Mouse (Mus musculus) ovary, adult 18-20 months (tissue): ENCODE measurements around the gene S100a5.
A peak's percentile ranks its signal among the peaks of the same experiment; 100 is the strongest.

ENCODE experiments used
- DNase-seq: peaks from one replicate; pipeline ENCODE4 v3.0.0; 2022; ENCODE audit warnings: low spot score, mixed read lengths

S100a5 gene

DNA sequence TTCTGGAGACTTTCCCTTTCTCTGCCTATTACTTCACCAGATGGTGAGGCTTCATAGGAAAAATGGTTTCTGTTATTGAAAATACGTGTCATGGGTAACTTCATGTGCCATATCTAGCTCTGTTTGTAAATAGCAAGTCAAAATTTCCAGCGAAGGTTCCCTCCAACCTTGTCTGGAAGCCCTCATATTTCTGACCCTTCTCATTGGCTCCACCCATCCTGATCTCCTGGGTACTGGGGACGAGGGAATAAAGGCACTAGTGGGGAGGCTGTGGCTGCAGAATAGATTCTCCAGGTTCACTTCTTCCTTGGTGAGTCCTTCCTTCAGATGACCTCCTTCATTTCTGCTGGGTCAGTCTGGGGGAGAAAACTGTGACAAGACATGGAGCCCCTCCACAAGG, at the start of gene S100a5:
TSS of gene S100a5 (plus strand) at position 301 of the 400 bp plus-strand sequence.
- no peak for DNase-seq

DNA sequence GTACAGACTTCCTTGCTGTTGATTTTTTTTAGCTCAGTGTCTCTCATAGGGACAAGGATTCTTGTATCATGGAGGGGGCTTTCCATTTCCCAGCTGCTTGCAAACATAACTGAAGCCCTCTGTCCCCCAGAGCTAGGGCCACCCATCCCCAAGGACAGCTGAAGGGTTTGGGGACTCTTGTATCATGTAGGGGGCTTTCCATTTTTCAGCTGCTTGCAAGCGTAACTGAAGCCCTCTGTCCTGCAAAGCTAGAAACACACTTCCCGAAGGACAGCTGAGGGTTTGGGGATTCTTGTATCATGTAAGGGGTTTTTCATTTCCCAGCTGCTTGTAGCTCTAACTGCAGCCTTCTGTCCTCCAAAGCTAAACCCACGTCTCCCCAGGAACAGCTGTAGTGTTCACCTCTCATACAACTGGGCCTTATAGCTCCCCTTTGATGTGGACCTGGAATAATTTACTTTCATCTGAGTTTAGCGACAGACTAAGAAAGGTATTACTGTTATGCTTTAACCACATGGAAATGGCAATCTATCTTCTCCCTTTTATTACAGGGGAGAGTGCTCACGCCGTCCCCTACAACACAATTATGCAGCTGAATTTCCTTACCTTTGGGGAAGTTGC, 48.2 kb upstream of the S100a5 start, which contains the start of gene S100a3:
TSS of gene S100a3 (plus strand) at position 571 of the 621 bp plus-strand sequence.
- no peak for DNase-seq

DNA sequence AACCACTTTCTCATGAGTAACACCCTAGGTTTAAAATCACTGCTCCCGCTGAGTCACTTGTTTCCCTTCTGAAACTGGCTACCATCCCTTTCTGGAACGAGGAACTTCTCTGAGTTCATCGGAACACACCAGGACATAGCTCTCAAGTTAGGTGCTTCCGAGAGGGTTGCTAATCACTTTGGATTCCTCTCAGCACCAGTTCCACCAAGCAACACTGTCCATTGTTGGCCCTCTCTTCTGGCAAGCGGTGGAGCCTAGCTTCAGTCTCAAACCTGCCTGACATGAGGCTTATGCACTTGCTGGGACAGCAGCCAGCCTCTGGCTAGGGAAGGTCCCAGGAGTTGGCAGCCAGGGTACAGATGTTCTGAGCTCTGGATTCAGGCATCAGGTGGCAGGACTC, 33.6 kb upstream of the S100a5 start:
- DNase-seq, result no peak

DNA sequence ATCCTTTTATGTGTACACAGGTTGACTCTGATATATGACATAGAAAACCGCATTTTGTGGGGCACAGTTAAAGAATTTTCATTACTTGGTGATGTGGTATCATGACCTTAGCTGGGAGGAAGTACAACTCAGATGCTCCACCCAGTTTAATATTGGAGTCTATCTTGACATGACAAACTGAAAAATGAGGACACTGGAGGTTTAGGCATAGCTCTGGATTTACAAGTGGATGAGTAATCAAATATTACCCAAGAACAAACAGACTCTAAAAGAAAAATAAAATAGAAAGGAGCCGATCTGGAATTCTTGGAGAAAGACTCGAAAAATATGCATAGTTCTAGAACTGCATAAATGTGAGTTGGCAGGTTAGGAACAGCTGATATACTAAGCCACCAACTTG, 33.0 kb upstream of the S100a5 start:
- DNase-seq, result no peak

DNA sequence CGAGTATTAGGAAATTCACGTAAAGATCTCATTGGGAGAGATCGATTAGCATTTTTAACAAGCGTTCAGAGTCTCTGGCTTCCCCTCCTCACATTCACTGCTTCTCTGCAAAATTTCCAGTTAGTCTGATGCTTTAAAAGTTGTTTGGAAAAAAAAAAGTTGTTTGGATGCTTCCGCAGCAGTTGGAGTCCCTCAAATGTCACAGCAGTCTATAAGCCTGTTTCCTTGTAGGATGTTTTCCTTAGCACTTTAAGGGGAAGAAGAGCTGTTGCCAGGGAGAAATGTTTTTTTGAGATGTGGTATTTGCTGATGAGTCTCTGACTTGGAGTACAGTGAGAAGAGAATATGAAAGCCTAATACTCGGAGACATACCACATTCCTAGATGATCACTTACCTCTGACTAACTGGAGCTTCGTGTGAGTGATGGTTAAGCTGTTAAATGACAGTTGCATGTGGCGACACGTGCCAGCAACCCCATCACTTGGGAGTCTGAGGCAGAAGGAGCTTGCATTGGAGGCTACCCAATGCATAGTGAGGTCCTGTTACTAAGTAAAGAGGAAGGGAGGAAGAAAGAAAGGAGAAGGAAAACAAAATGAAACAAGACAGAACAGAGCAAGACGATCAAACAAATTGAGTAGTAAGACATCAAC, 31.8 kb upstream of the S100a5 start:
- DNase-seq, result no peak

DNA sequence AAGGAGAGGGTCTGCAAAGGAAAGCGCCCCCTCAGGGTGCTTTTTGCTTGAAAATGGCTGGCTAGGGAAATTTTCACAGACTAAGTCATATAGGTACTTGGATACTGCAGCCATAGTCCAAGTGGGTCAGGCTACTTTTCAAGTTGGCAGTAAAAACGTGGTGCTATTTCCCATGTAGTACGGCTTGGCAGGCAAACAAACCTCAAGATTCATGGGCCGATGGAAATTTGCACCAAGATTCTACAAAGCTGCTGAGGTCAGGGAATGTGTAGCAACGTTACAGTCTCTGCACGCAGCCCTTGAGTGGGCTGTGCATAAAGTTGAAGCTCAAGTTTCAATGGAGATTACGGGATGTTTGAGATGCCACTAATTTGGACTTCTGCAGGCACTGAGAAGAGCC, 28.9 kb upstream of the S100a5 start:
- DNase-seq, result no peak

DNA sequence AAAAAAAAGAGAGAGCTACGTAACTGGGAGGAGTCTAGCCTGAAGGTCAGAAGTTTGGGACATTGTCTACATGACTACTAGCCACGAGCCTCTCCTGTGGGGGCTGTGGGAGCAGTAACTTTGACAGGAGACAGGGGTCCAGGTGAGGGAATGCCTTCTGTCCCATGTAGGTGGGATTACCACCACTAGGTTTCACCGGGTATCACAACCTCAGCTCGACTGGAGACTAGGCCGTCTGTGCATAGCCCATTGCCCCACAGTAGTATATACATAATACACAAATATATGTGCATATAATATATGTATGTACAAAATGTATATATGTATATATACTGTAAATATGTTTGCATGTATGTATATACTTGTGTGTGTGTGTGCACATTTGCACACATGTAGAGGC, 27.2 kb upstream of the S100a5 start:
- DNase-seq, result no peak

DNA sequence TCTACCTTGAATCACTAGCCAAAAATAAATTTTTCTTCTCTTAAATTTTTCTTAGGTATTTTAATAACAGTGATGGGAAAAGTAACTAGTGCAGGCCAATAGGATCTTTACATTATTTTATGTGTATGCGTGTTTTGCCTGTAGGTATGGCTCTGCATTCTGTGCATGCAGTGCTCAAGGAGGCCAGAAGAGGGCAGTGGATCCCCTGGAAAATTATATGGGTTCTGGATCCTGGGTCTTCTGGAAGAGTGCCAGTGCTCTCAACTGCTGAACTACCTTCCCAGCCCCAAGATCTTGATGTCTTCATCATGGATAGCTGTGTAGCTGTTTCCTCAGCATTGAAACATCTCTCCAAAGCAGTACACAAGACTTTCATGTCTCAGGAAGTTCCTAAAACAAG, 26.2 kb upstream of the S100a5 start:
- no peak for DNase-seq

DNA sequence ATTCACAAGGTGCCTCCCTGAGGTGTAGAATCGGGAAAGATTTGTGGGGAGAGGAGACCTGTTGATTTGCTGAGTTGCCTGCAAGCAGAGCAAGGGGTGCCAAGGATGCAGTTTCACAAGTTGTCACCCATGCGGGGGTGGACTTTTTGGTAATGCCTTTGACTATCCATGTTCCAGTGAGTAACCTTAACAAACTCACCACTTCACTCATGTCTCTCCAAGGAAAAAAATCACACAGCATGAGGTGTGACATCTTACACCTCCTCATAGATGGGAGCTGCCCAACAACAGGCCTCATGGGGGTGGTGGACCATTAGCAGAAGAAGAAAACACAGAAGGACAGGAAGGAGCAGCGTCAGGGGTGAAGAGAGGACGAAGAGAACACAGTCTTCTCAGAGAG, 25.8 kb upstream of the S100a5 start:
- no peak for DNase-seq

DNA sequence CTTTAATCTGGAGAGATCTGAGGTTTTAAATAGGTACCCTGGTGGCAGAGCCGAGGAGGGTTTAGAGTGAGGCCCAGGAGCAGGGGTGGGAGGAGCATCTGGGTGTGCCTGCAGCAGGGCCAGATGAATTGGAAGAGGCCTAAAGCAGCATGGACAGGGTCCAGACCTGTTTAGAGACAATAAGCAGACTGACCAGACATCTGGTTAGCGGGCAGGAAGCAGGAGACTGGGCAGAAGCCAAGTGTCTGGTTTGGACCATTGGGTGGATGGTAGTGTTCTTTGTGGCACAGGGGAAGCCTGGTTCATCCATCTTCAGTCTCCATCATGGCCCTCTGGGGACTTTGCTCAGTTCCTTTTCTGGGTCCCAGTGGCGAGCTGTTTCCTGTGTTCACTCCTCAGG, 24.4 kb upstream of the S100a5 start:
- DNase-seq, result no peak

DNA sequence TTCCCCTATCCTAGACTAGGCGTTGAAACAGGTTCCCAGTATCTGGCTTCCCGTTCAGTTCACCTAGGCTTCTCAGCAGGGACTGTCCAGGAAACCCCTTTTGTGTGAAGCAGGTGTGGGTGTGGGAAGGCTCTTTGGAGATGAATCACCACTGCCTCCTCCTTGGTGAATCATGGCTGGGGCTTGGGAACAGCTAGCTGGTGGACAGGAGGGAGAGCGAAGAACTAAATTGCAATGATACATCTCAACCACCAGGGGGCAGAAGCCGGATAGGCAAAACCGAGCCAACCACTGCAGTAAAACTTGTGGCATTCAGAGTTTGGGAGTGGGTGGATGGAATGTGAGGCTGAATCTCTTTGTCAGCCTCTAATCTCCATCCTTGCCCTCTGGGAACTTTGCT, 22.7 kb upstream of the S100a5 start:
- peak; percentile 44 for DNase-seq

DNA sequence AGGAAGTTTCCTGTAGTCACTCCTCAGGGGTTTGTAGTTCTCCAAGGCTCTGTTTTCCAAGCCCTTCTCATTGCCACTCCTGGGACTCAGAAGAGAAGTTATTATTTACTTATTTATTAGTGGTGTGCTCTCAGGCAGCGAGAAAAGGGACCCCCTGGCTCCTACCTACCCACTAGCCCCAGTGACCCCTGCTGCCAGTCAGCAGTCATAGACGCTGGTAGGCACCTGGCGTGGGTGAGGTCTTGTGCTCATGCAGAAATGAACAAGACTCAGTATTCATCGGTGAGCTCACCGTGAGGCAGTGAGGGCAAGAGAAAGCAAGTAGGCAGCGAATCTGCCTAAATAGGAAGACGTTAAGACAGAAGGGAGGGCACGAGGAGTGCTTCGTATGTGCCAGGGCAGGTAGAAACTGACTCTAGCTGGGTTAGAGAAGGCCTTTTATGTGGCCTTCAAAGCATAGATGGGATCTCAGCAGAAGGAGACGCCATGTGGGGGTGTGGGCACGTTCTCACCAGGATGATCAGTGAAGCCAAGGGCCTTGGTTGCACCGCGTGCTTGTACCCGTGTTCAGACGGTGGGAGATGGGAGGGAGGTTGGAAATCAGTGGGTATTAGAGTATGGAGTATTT, 22.2 kb upstream of the S100a5 start:
- no peak for DNase-seq

DNA sequence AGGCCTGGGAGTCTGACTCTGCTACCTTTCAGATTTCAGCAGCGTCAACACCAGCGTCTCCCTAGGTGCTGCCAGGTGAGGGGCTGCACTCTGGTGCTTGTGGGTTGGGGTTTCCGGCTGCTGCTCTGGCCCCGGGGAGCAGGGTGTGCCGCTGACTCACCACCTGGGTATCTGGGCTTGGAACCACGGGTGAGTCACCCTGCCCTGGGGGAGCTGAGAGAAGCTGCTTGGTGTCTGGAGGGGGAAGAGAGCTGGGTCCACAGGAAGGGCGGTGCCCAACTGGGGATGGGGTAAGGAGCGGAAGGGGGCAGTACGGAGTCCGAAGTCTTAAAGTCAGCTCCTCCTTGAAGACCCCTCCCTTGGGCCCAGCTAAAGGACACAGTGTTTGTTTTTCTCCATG, 21.4 kb upstream of the S100a5 start:
- DNase-seq, result peak; percentile 76

DNA sequence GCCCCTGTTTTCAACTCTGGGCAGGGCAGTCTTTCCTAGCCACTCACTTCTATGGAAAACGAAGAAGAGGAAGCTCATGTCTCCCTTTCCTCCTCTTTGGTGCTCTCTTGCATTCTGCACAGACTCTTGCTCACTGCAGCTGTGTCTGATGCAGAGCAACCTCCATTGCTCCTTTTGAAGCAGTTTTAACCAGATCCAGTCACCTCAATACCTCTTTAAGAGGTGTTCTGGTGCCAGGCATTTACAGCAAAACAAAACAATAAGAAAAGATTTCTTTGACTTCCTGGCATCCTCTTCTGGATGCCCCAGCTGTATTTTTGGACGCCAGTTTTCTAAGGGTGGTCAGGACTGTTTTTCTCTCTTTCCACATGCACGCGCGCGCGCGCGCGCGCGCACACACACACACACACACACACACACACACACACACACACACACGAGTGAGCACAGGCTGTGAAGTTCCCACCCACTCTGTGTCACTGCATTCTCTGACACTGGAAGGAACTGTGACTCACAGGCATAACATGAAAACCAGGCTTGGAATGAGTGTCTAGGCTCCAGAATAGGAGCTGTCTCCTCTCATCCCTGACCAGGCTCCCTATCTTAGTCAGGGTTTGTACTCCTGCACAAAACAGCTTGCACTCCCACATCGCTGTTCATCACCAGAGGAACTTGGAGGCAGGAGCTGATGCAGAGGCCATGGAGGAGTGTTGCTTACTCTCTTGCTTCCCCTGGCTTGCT, 20.8 kb upstream of the S100a5 start:
- DNase-seq, result no peak

DNA sequence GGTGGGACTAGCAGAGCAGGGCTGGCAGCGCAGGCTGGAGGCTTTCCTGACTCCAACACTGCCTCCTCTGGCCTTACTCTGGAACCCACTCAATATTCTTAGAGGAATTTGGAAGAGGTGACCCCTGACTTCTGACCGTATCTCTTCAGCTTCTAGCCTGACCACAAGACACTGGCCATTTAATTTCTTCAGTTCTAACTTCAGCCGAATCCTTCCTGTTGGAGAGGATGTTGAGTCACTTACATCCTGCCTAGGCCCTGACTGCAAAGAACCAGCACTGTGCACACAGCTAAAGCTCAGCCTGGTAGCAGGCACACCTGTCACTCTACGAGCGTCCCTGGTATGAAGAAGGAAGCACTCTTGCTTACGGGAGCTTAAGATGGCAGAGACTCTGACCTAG, 18.9 kb upstream of the S100a5 start:
- no peak for DNase-seq

DNA sequence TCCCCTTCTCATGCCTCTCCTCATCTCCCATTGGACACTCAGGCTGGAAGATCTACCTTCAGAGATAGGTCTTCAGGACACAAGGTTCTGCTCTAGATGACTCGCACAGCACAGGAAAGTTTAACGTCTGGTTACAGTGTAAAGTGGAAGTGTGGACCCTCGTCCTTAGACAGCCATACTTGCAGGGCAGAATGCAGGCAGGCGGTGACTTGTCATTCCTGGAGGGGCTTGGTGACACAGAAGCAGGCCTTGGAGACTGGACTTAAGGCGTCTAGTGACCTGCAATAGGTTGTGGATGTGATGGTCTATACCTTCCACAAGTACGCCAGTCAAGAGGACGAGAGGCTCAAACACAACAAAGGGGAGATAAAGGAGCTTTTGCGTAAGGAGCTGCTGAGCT, 18.4 kb upstream of the S100a5 start, which contains the start of gene S100a2:
TSS of gene S100a2 (plus strand) at position 301 of the 400 bp plus-strand sequence.
- DNase-seq, result no peak

DNA sequence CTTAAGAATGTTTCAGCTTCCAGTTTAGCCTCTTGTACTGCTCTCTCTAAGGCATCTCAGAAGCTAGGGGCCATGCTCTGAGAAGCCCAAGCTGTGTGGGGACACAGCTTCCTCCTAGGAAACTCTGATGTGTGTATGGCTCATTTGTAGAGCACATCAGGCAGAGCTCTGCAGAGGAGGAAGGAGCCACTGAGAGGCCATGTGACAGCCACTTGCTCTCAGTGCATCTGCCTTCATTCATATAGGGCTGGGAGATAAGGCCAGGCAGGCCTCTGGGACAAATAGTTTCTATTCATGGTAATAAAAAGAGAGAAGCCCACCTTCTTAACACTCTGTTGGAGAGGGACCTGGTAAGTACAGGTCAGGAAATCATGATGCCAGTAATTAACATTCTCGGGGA, 13.9 kb upstream of the S100a5 start:
- DNase-seq, result no peak

DNA sequence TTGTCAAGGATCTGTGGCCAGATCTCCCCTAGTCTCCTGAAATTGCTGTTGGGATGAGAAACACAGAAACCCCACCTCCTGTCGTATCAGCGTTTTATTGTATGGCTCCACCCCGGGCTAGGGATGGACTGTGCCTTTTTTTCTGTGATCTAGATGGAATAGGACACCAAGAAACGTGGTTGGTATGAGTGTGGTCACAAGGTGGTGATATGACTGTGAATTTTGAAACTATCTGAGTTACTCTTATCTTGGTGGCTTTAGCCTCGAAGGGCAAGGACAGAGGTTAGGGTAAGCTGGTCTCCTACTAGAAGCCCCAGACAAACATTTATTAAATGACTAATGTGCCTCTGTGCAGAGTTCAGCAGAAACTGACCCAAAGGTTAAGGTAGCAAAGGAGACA, 12.8 kb upstream of the S100a5 start:
- DNase-seq, result no peak

DNA sequence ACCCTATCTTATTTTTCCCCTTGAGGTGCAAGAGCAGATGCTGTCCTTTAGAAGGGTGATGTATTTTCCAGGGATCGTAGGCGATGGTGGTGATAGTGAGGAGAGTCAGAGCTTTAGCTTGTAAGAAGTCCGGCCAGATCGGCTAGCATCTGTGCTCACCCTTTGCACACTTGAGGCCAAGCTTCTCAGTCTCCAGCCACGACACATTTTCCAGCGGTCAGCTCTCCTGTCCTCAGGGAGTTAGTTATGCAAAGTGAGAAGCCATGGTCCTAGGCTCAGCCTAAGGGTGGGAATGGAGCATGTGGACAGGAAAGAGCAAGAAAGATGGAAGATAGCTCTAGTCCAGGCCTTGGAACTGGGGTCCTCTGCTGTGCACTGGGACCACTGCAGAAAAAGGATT, 11.5 kb upstream of the S100a5 start:
- no peak for DNase-seq

DNA sequence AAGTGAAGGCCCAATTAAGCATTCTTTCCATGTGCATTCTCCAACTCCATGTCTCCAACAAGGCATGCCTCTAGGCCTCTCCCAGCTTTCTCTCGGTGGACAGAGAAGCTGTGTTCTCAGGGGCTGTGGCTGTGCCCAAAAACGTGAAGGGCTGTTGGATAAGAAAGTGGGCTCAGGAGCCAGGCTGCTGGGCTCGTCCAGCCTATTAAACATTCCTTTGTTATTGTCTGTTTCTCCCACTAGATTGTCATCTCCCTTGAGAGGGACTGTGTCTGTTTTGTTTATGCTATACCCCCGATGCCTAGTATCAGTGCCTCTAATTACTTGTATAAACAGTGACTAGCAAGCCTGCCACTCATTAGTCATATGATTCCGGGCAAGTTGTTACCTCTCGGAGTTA, 10.6 kb upstream of the S100a5 start:
- no peak for DNase-seq

DNA sequence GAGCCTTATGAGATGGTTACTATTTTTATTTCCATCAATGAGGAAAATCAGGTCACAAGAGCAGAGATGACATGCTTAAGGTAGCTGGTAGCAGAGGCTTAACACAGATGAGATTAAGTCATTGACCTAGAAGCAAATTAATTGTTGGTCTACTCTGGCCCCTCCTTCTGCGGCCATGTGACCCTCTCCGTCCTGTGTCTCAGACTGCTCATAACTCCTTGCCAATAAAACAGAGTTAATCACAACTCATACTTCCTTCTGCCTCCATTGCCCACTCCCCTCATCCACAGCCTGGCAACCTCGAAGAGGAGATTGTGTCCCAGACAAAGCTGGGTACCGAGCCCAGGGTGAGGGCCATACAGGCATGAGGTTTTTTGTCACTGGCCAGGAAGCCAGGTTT, 10.1 kb upstream of the S100a5 start:
- DNase-seq, result no peak

DNA sequence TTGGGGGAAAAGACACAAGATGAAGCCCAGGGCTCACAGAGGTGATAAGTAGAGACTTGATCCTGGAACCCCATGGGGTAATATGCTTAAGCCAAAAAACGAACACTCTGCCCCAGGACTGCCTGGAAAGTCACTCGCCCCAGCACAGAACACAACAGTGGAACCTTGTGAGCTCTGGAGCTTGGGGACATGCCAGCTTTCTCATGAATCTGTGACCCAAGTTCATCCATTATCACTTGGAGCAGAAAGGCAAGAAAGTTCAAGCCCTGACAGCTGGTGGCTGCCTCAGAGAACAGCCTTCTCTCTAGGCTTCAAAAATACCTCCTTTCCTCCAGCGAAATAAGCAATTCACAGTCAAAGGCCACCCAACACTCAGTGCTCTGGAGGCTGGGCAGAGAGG, 8.9 kb upstream of the S100a5 start:
- no peak for DNase-seq

DNA sequence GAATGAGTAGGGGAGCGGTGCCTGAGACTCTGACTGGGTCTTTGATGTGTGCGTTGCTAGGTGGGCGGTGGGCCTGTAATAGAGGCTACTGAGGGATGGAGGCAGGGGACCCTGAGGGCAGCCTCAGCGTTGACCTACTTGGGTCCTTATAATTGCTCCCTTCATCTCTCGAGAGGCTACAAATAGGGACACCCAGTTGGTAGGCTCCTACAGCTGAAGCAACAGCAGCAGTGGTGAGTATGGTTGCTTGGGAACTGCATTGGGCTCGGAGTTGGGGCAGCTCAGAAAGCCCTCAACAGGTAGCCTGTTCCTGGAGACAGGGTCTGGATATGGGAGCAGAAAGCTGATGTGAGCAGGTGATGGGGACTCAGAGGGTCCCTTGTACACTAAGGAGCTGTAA, 8.3 kb upstream of the S100a5 start:
- DNase-seq, result no peak
